Mouse (Mus musculus) cortical plate, adult 2 months (tissue): ENCODE measurements around the gene Olfr1423.

Source experiments
- CTCF ChIP-seq: fragments of 200-500 bp; IDR thresholded peaks from 2 replicates; pipeline ENCODE4 v1.5.1; 2011; ENCODE audit warnings: mild to moderate bottlenecking, control low read depth, low read length; ENCODE audit not compliant: insufficient read depth; ENCODE audit errors: extremely low read depth
- POLR2A ChIP-seq: fragments of 200-500 bp; IDR thresholded peaks from 2 replicates; pipeline ENCODE4 v1.6.1; 2011; ENCODE audit warnings: mild to moderate bottlenecking, low read length, control low read depth; ENCODE audit not compliant: insufficient read depth; ENCODE audit errors: extremely low read depth

GRCm38 (mm10) chr19:12002791-12003190, 38.3 kb downstream of the Olfr1423 start:
- TF ChIP-seq CTCF, result no peak
- no peak for TF ChIP-seq POLR2A
